Mouse (Mus musculus) bone marrow macrophage, adult 2 months (primary cell): ENCODE measurements around the gene Plcxd1. TPM values are rescaled to one million over a fixed set of nuclear protein-coding genes. Genes with fewer than 3 reads are reported as not detected.

Experiments used
- H3K27ac ChIP-seq: 2 replicates; pipeline ENCODE4 v1.5.1; 2012; ENCODE audit warnings: low read depth, low read length; ENCODE audit not compliant: insufficient read depth
- H3K4me1 ChIP-seq: 2 replicates; pipeline ENCODE4 v1.6.1; 2012; ENCODE audit warnings: low read length; ENCODE audit not compliant: control insufficient read depth, insufficient read depth
- H3K4me3 ChIP-seq: 2 replicates; pipeline ENCODE4 v1.5.1; 2012; ENCODE audit warnings: mild to moderate bottlenecking, low read length, moderate library complexity; ENCODE audit not compliant: insufficient read depth
- CTCF ChIP-seq: IDR thresholded peaks from 2 replicates; pipeline ENCODE4 v1.5.1; 2012; ENCODE audit warnings: low read depth, mild to moderate bottlenecking, low read length, moderate library complexity
- POLR2A ChIP-seq: IDR thresholded peaks from 2 replicates; pipeline ENCODE4 v1.6.1; 2012; ENCODE audit warnings: mild to moderate bottlenecking, low read depth, low read length, borderline replicate concordance
- polyA plus RNA-seq: library from polyadenylated mRNA; stranded (reverse); fragments of >200 nt; gene quantifications from 2 replicates; pipeline ENCODE4 v1.2.4, GENCODE M21; 2012; ENCODE audit not compliant: missing spikeins, insufficient read depth, insufficient read length

Gene Plcxd1
- polyA plus RNA-seq, 1 experiment, result not detected

DNA sequence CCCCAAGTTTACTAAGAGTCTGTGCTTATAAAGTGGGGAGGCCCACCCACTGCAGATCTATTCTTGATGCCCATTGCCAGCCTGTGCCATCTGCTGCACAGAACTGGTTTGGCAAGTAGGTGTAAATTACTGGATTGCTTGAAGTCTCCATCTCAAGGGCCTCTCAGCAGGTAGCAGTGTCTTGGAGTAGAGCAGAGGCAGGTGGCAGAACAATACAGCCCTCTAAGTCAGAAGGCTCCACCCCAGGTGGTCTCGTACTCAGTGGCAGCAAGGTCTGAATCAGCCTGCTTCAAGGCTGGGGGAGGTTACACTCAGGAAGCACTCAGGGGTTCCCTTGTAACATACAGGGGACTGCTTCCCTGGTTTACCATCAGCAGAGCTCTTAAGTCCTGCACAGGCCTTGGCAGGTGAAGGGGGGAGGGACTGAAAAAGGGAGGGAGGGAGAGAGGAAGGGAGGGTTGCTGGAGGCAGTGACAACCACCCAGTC is 735 bp upstream of the Plcxd1 start:
- TF ChIP-seq CTCF, result no peak
- no peak for TF ChIP-seq POLR2A
- no peak overlapping the region for H3K4me3 ChIP-seq
- no peak overlapping the region for H3K27ac ChIP-seq
- H3K4me1 ChIP-seq, result peaks cover 6% of the 10 kb centered on the region

DNA sequence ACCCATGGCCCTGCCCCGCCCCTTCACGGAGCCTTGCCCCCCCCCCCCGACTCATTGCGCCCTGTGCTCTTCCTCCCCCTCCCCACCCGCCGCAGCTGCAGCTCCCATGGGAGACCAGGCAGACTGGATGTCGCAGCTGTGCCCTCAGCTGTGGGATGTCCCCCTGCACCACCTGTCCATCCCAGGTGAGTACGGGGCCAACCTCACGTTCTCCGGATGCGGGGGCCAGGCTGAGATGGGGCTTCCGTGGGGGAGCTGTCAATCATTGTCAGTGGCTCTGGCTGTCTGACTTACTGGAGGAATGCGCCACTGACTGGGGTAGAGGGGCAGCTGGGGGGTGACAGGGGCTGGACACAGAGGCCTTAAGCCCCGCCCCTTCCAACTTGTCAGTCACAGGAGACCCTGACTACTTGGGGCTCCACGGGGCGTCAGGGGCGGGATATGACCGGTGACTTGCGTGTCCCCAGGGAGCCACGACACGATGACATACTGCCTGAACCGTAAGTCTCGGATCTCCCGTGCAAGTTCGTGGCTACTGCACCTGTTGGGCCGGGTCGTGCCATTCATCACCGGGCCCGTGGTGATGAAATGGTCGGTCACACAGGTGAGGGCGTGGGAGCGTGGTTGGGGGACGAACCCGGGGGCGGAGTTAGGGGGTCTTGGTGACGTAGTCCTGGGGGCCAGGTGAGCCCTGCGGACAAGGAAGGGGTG is 1.3 kb downstream of the Plcxd1 start:
- H3K4me1 ChIP-seq, result peaks cover 3% of the 10 kb centered on the region; the same call in 1 of the 2 replicates
- TF ChIP-seq POLR2A (no peak), CTCF (no peak)
- H3K27ac ChIP-seq, result no peak overlapping the region
- H3K4me3 ChIP-seq, result peak overlapping the region; percentile 24

DNA sequence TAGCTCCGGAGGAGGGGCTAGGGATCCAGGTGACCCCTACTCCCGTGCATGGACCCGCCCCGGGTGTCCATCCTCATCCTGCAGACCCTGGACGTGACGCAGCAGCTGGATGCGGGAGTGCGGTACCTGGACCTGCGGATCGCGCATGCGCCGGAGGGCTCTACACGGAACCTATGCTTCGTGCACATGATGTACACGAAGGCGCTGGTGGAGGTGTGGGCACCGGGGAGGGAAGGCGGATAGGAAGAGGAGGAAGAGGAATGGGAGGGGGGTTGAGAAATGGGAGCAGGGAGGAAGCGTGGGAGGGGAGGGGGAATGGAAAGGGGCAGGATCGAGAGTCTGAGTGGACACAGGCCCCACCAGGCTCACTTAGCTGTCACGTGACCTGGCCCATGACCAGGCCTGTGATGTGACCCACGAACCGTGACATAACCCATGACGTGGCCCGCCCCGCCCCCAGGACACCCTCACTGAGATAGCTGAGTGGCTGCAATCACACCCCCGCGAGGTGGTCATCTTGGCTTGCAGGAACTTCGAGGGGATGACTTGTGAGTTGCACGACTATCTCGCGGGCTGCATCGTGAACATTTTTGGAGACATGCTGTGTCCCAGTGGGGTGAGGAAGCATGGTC is 2.1 kb downstream of the Plcxd1 start:
- TF ChIP-seq CTCF (no peak), POLR2A (no peak)
- 0 out of 2 replicates have a peak overlapping the region, but pooled peaks have one; percentile 22 for H3K4me3 ChIP-seq
- H3K4me1 ChIP-seq, result peaks cover 3% of the 10 kb centered on the region; the same call in 1 of the 2 replicates
- no peak overlapping the region for H3K27ac ChIP-seq

DNA sequence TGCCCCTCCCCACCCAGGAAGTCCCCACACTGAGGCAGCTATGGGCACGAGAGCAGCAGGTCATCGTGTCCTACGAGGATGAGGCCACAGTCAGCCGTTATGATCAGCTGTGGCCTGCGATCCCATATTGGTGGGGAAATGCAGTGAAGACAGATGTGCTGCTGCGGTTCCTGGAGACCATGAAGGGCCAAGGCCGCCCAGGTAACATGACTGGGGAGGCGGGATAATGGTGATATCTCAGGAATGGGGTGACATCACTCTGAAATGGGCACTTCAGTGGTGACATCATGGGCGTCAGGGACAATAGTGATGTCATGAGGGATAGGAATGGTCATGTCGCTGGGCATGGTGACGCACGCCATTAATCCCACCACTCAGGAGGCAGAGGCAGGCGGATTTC is 2.7 kb downstream of the Plcxd1 start:
- peaks cover 3% of the 10 kb centered on the region; the same call in 1 of the 2 replicates for H3K4me1 ChIP-seq
- no peak for TF ChIP-seq POLR2A
- no peak for TF ChIP-seq CTCF
- no peak overlapping the region for H3K4me3 ChIP-seq
- no peak overlapping the region for H3K27ac ChIP-seq

DNA sequence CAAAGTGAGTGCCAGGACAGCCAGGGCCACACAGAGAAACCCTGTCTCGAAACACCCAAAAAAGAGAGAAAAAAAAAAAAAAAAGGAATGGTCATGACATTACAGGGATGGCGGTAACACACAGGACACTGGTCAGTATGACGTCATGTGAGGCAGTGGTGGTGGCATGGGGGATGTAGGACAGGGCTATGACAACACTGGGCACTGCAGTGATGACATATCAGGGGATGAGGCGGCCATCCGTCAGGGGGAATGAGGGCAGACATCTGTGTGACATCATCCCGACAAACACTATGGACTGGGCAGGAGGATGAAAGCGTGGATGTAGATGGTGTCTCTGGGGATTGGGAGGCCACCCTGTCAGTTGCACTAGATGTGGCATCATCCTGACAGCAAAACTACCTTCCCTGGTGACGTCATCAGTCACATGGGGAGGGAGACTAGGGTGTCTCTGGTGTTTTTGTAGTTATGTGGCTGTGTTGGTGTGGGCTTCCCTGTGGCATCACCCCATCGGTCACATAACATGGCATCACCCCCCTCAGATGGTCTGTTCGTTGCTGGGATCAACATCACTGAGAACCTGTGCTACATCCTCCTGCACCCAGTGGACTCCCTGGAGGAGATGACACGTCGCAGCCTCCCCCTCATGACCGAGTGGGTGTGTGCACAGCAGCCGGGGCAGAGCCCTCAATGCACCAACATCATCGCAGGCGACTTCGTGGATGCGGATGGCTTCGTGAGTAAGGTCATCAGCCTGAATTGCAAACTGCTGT is 3.3 kb downstream of the Plcxd1 start:
- Histone ChIP-seq H3K4me3 (no peak overlapping the region), H3K4me1 (peaks cover 3% of the 10 kb centered on the region; the same call in 1 of the 2 replicates), H3K27ac (no peak overlapping the region)
- TF ChIP-seq POLR2A (no peak), CTCF (no peak)

DNA sequence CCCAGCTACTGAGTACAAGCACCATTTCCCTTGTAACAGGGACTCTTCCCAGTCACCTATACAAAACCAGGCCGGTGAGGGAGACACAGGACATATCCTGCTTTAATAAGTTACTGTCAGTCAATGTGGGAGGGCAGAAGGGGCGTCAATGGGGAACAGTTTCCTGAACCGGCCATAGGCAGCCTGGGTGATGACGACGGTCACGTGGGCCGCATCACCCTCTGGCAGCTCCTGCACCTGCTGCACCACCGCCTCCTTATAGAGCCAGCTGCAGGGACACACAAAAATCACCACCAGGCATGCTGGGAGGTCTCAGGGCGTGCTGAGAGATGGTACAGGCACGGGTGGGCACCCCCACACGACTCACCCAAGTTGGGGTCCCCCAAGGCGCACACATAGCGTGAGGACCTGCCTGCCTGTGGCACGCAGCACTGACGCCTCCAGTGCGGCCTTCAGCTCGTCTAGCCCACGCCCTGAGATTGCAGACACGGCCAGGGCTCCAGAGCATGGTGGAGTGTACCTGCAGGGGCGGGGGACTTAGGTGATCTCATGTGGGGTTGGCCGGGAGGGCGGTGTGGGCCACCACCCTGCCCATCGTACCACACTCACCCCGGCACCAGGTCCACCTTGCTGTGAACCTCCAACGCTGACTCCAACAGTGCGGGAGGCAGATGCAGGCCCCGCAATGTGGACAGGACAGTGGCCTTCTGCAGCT is 4.3 kb downstream of the Plcxd1 start:
- Histone ChIP-seq H3K4me1 (peaks cover 5% of the 10 kb centered on the region; the same call in 1 of the 2 replicates), H3K4me3 (no peak overlapping the region), H3K27ac (no peak overlapping the region)
- TF ChIP-seq CTCF, result no peak
- no peak for TF ChIP-seq POLR2A

DNA sequence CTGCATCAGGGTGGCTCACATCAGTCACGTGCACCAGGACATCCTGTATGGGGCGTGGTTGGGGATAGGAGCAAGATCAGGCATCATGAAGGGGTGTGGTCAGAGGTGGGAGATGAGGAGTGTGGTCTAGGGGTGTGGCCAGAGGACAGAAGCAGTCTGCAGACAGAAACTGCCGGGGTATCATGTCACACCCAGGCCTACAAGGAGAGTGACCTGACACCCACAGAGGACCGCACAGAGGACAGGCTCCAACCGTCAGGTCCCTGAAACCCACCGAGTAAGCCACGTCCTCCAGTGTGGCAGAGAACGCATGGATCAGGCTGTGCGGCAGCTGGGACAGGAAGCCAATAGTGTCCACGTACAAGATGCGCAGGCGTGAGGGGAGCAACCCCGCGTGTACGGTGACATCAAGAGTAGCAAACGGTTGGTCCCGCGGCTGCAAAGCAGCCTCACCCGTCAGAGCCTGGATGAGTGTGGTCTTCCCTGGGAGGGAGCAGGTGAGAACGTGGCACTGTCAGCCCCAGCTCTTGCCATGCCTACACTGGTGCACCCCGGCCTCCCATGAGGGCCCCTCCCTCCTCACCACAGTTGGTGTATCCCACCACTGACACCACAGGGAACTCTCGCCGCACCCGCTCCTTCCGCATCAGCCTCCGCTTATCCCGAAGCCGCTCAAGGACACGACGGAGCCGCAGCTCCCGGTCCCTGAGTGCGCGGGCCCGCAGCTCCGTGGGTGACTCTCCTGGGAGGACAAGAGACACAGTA is 5.0 kb downstream of the Plcxd1 start:
- H3K4me1 ChIP-seq, result peaks cover 5% of the 10 kb centered on the region; the same call in 1 of the 2 replicates
- no peak overlapping the region for H3K27ac ChIP-seq
- no peak for TF ChIP-seq POLR2A
- TF ChIP-seq CTCF, result no peak
- no peak overlapping the region for H3K4me3 ChIP-seq

DNA sequence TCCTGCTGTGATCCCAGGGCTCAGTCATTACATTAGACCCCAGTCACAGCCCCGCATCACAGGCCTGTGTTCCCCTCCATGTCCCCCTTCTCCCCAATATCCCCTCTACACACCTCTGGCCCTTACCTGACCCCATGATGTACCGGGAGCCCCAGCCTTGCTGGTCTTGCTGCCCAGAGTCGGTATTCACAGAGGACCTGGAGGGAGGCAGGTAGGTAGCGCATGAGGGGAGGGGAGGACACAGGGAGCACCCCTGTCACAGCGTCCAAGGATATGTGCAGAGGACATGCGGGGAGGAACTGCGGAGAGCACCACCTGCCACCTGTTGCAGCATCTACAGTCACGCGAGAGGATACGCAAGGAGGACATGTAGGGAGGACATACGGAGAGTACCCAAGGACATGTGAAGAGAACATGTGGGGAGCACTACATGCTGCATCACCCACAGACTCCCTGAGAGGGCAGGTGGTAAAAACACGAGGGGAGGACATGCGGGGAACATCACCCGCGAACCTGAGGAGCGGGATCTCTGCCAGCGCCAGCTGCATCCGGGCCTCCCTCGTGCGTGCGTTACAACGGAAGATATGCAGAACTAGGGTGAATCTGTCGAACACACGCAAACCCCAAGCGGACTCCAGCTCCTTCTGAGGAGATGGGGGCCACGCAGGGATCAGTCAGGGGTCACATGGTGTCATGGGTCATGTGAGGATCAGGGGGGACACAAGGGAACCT is 6.5 kb downstream of the Plcxd1 start:
- no peak overlapping the region for H3K27ac ChIP-seq
- H3K4me3 ChIP-seq, result peak overlapping the region; percentile 93
- TF ChIP-seq POLR2A (no peak), CTCF (no peak)
- peaks cover 5% of the 10 kb centered on the region; the same call in 1 of the 2 replicates for H3K4me1 ChIP-seq
